Mouse (Mus musculus): Measurements from ENCODE around the gene Cpeb1. TPM values are rescaled to one million over a fixed set of nuclear protein-coding genes. Genes with fewer than 3 reads are reported as not detected.
"Not testable (repeated sequence)": the region's sequence is repeated elsewhere in the genome, so short reads cannot be mapped to it uniquely, and the experiment has no call there.

Cpeb1 gene
- polyA plus RNA-seq, 1 experiment from 2014 or later: 1.4 TPM

DNA sequence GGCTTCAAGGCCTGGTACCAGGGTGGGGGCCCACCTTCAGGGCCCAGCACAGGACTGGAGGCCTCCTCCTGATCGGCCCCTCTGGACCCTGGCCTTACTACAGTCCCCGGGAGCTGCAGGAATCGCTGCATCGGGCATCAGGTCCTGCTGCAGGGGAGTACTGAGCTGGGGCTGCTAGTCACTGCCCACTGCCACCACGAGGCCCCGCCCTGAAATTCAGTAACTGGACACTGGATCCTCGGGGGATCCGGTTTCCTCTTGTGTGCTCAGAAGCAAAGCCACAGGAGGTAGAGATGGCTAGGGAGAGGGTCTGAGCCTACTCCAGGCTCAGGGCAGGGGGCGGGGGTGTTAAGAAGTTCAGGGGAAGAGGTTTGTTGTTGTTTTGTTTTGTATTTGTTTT, 34.4 kb upstream of the Cpeb1 start:
- 8% methylated on average over 9 of the region's 9 CpGs for WGBS
- ATAC-seq: no peak
- no peaks in the 10 kb centered on the region; the same call in 1 of the 2 replicates for H3K4me1 ChIP-seq (replicated peaks; ENCODE audit: control insufficient read depth, insufficient read depth, low read length)

DNA sequence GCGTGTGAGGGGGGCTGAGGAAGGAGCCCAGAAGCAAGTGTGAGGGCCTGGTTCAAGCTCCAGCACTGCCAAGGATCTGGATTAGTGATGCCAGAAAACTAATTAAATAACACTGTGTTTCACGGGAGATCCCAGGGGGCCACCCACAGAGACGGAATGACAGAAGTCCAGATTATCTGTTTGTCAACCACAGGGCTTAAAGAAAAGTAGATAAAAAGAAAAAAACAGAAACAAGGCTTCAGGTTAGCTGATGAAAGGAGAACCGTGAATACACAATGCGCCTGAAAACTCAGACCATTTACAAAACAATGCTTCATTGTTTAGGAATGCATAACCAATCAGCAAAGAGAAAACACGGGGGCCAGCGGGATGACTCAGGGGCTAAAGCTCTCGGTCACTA, 25.5 kb upstream of the Cpeb1 start:
- H3K4me2 ChIP-seq (replicated peaks; ENCODE audit: low read depth): no peak overlapping the region
- ATAC-seq: no peak
- H3K4me3 ChIP-seq (ENCODE audit: low read depth, low read length): no peak overlapping the region
- no peak for TF ChIP-seq CTCF (IDR thresholded peaks at IDR 0.05; ENCODE audit: low read depth)
- 0 out of 2 replicates have a peak, but pooled peaks cover 3% of the 10 kb centered on the region for H3K27me3 ChIP-seq (replicated peaks; ENCODE audit: control insufficient read depth, insufficient read depth, low read length)
- no peak overlapping the region for H3K27ac ChIP-seq (ENCODE audit: low read depth, low read length)
- H3K4me1 ChIP-seq (replicated peaks; ENCODE audit: control insufficient read depth, insufficient read depth, low read length): no peaks in the 10 kb centered on the region
- no peak overlapping the region for H3K9ac ChIP-seq (ENCODE audit: low read depth, low read length)
- WGBS: 10% methylated on average over 8 of the region's 8 CpGs
- H3K9me3 ChIP-seq (ENCODE audit: control insufficient read depth): no peaks in the 10 kb centered on the region
- H3K36me3 ChIP-seq (ENCODE audit: control insufficient read depth, insufficient read depth): no peaks in the 10 kb centered on the region

More for the DNA sequence above, 34.4 kb upstream of the Cpeb1 start:
- no peak for TF ChIP-seq CTCF (IDR thresholded peaks at IDR 0.05; ENCODE audit: low read depth)
- Histone ChIP-seq H3K4me2 (replicated peaks; ENCODE audit: low read depth) (no peak overlapping the region), H3K27ac (ENCODE audit: low read depth, low read length) (no peak overlapping the region), H3K36me3 (ENCODE audit: control insufficient read depth, insufficient read depth) (no peaks in the 10 kb centered on the region), H3K27me3 (replicated peaks; ENCODE audit: control insufficient read depth, insufficient read depth, low read length) (peaks cover 22% of the 10 kb centered on the region), H3K9me3 (ENCODE audit: control insufficient read depth) (no peaks in the 10 kb centered on the region), H3K4me3 (ENCODE audit: low read depth, low read length) (no peak overlapping the region), H3K9ac (ENCODE audit: low read depth, low read length) (no peak overlapping the region)

DNA sequence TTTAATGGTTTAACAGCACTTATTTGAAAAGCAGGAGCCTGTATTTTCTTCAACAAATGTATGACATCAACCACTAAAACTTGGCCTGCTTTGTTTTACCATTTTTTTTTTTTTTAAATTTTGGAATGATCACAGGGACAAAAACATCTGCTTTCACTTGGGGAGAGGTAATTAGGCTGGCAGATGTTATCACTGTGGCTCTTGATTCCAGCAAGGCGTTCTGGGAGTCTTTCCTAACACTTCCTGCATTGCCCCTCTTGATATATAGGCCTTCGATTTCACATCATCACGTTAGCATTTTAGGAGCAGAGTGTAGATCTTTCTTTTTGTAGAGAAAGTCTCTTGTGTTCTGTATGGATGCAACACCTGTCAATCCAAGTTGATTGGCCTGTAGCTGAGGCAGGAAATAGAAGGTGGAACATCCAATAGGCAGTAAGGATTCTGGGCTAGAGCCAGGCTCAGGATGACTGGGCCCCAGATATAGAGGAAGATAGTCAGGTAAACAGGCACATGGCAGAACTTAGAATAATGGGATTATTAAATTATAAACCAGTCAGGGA, 24.3 kb upstream of the Cpeb1 start:
- Histone ChIP-seq H3K27me3 (replicated peaks; ENCODE audit: control insufficient read depth, insufficient read depth, low read length) (0 out of 2 replicates have a peak, but pooled peaks cover 3% of the 10 kb centered on the region), H3K36me3 (ENCODE audit: control insufficient read depth, insufficient read depth) (no peaks in the 10 kb centered on the region), H3K27ac (ENCODE audit: low read depth, low read length) (no peak overlapping the region), H3K9ac (ENCODE audit: low read depth, low read length) (no peak overlapping the region), H3K4me2 (replicated peaks; ENCODE audit: low read depth) (no peak overlapping the region), H3K4me3 (ENCODE audit: low read depth, low read length) (no peak overlapping the region), H3K9me3 (ENCODE audit: control insufficient read depth) (no peaks in the 10 kb centered on the region), H3K4me1 (replicated peaks; ENCODE audit: control insufficient read depth, insufficient read depth, low read length) (no peaks in the 10 kb centered on the region)
- TF ChIP-seq CTCF (IDR thresholded peaks at IDR 0.05; ENCODE audit: low read depth): no peak
- WGBS: 58% methylated on average over 3 of the region's 3 CpGs
- no peak for ATAC-seq

DNA sequence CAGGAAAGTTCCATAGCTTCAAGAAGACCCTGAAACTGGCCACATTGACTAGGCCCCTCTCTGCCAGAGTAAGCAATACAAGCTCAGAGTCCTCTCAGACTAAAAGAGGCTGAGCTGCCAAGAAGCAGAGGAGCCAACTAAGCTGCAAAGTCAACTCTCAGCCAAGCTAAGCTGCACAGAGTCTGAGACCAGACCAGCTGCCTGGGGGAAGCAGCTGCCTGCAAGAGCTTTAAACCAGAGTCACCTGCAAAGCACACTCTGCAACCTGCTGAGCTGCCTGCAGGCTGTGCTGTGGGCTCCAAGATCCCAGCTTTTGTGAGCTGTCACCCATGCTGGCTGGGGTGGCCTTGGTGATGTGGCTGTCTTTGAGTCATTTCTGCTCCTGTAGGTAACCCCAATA, 23.0 kb upstream of the Cpeb1 start:
- H3K9ac ChIP-seq (ENCODE audit: low read depth, low read length); H3K4me3 ChIP-seq (ENCODE audit: low read depth, low read length); H3K36me3 ChIP-seq (ENCODE audit: control insufficient read depth, insufficient read depth); H3K27ac ChIP-seq (ENCODE audit: low read depth, low read length); ATAC-seq; H3K9me3 ChIP-seq (ENCODE audit: control insufficient read depth); H3K4me2 ChIP-seq (replicated peaks; ENCODE audit: low read depth); H3K4me1 ChIP-seq (replicated peaks; ENCODE audit: control insufficient read depth, insufficient read depth, low read length); H3K27me3 ChIP-seq (replicated peaks; ENCODE audit: control insufficient read depth, insufficient read depth, low read length): not testable (repeated sequence)
- peak; percentile 18; the same call in 1 of the 2 replicates for TF ChIP-seq CTCF (IDR thresholded peaks at IDR 0.05; ENCODE audit: low read depth)

DNA sequence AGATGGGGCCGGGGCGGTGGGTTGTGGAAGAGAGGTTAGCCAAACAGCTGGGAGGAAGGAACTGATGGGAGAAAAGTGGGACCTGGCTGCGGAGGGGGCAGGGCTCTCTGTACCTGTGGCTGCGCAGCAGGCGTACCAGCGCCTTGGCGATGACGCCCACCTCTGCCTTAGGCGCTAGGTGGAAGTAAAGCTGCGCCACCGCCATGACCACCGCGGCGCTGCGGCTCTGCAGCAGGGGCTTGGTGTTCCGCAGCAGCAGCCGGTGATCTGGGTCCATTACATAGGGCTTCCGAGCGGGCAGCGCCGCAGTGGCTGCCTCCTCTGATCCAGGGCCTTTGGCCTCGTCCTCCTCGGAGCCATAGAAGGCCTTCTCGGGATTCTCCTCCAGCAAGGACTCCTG, 21.6 kb upstream of the Cpeb1 start:
- H3K4me2 ChIP-seq (replicated peaks; ENCODE audit: low read depth): no peak overlapping the region
- WGBS: 3% methylated on average over 24 of the region's 24 CpGs
- H3K27me3 ChIP-seq (replicated peaks; ENCODE audit: control insufficient read depth, insufficient read depth, low read length): 0 out of 2 replicates have a peak, but pooled peaks cover 3% of the 10 kb centered on the region
- H3K9me3 ChIP-seq (ENCODE audit: control insufficient read depth): no peaks in the 10 kb centered on the region
- no peak overlapping the region for H3K27ac ChIP-seq (ENCODE audit: low read depth, low read length)
- H3K4me3 ChIP-seq (ENCODE audit: low read depth, low read length): no peak overlapping the region
- ATAC-seq: no peak
- no peaks in the 10 kb centered on the region for H3K36me3 ChIP-seq (ENCODE audit: control insufficient read depth, insufficient read depth)
- TF ChIP-seq CTCF (IDR thresholded peaks at IDR 0.05; ENCODE audit: low read depth): no peak
- no peak overlapping the region for H3K9ac ChIP-seq (ENCODE audit: low read depth, low read length)
- H3K4me1 ChIP-seq (replicated peaks; ENCODE audit: control insufficient read depth, insufficient read depth, low read length): no peaks in the 10 kb centered on the region

DNA sequence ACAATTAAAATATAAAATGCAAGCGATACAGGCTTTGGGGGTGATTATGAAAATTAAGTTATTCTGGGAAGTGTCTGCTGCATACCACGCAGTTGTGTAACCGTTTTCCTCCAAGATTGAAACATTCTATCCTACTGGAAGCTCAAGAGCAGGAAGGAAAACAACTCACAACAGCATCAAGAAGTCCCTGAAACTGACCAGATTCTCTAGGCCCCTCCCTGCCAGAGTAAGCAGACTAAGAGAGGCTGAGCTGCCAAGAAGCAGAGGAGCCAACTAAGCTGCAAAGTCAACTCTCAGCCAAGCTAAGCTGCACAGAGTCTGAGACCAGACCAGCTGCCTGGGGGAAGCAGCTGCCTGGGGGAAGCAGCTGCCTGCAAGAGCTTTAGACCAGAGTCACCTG, 20.0 kb upstream of the Cpeb1 start:
- H3K9me3 ChIP-seq (ENCODE audit: control insufficient read depth): no peaks in the 10 kb centered on the region

More for the DNA sequence above, 20.0 kb upstream of the Cpeb1 start:
- no peak overlapping the region for H3K27ac ChIP-seq (ENCODE audit: low read depth, low read length)
- no peaks in the 10 kb centered on the region for H3K36me3 ChIP-seq (ENCODE audit: control insufficient read depth, insufficient read depth)
- 0 out of 2 replicates have a peak, but pooled peaks cover 3% of the 10 kb centered on the region for H3K27me3 ChIP-seq (replicated peaks; ENCODE audit: control insufficient read depth, insufficient read depth, low read length)
- no peak overlapping the region for H3K4me2 ChIP-seq (replicated peaks; ENCODE audit: low read depth)
- no peaks in the 10 kb centered on the region for H3K4me1 ChIP-seq (replicated peaks; ENCODE audit: control insufficient read depth, insufficient read depth, low read length)
- H3K4me3 ChIP-seq (ENCODE audit: low read depth, low read length): no peak overlapping the region
- 73% methylated on average over 3 of the region's 3 CpGs for WGBS
- no peak for ATAC-seq
- no peak for TF ChIP-seq CTCF (IDR thresholded peaks at IDR 0.05; ENCODE audit: low read depth)
- H3K9ac ChIP-seq (ENCODE audit: low read depth, low read length): no peak overlapping the region

Data from intestine, postnatal 0 days (tissue).